Mouse (Mus musculus) kidney, postnatal 10 days (tissue): ENCODE measurements around the gene Lrrc72.

Source experiments
- DNase-seq: peaks from one replicate; pipeline ENCODE4 v3.0.0; 2021; ENCODE audit warnings: mixed read lengths

The Lrrc72 gene

GRCm38 (mm10) chr12:36187081-36187480 is 66.1 kb downstream of the Lrrc72 start:
- no peak for DNase-seq

- no peak for DNase-seq
Observed at GRCm38 (mm10) chr12:36182570-36182969, 70.6 kb downstream of the Lrrc72 start.

GRCm38 (mm10) chr12:36177227-36177626 is 76.0 kb downstream of the Lrrc72 start:
- no peak for DNase-seq

- DNase-seq = no peak
Observed at GRCm38 (mm10) chr12:36165299-36165698, 87.9 kb downstream of the Lrrc72 start.

GRCm38 (mm10) chr12:36164126-36164791 is 88.9 kb downstream of the Lrrc72 start:
- no peak for DNase-seq
